Mouse (Mus musculus) embryonic fibroblast, embryonic 13.5 days (primary cell): ENCODE results near the gene P4ha1. TPM values are rescaled to one million over a fixed set of nuclear protein-coding genes. Genes with fewer than 3 reads are reported as not detected.
A peak's percentile ranks its signal among the peaks of the same experiment; 100 is the strongest.

ENCODE experiments used
- H3K27ac ChIP-seq: 2 replicates; pipeline ENCODE4 v1.5.1; 2012; ENCODE audit warnings: low read length, control low read depth, inconsistent platforms; ENCODE audit not compliant: insufficient read depth
- H3K4me1 ChIP-seq: 2 replicates; pipeline ENCODE4 v1.6.1; 2011; ENCODE audit warnings: low read length; ENCODE audit not compliant: control insufficient read depth, insufficient read depth
- H3K4me3 ChIP-seq: 2 replicates; pipeline ENCODE4 v1.5.1; 2011; ENCODE audit warnings: mild to moderate bottlenecking, control low read depth, low read length; ENCODE audit not compliant: insufficient read depth
- CTCF ChIP-seq: IDR thresholded peaks from 2 replicates; pipeline ENCODE4 v1.5.1; 2011; ENCODE audit warnings: mild to moderate bottlenecking, control low read depth, low read length, moderate library complexity, borderline replicate concordance; ENCODE audit not compliant: insufficient read depth
- POLR2A ChIP-seq: IDR thresholded peaks from 2 replicates; pipeline ENCODE4 v1.6.1; 2011; ENCODE audit warnings: low read depth, mild to moderate bottlenecking, control low read depth, low read length, moderate library complexity
- polyA plus RNA-seq: library from polyadenylated mRNA; stranded (reverse); fragments of >200 nt; gene quantifications from 2 replicates; pipeline ENCODE4 v1.2.4, GENCODE M21; 2011; ENCODE audit warnings: low read depth; ENCODE audit not compliant: missing spikeins, insufficient read length

The P4ha1 gene
- 209 and 226 TPM in 2 replicates for polyA plus RNA-seq

GRCm38 (mm10) chr10:59323100-59323487 lies at the start of gene P4ha1:
Gene P4ha1 (plus strand): TSS chr10:59323296.
- TF ChIP-seq POLR2A (peak; percentile 99), CTCF (peak; percentile 81)
- H3K4me1 ChIP-seq: no peaks in the 10 kb centered on the region; the same call in none of the 2 replicates
- peak within 1 kb of the TSS; percentile 91 for H3K27ac ChIP-seq
- peak within 1 kb of the TSS; percentile 98 for H3K4me3 ChIP-seq

GRCm38 (mm10) chr10:59275745-59276144 lies 47.4 kb upstream of the P4ha1 start:
- Histone ChIP-seq H3K27ac (no peak overlapping the region), H3K4me1 (no peaks in the 10 kb centered on the region), H3K4me3 (no peak overlapping the region)
- TF ChIP-seq CTCF: no peak
- no peak for TF ChIP-seq POLR2A

- Histone ChIP-seq H3K4me3 (no peak overlapping the region), H3K27ac (no peak overlapping the region), H3K4me1 (no peaks in the 10 kb centered on the region)
- TF ChIP-seq POLR2A (no peak), CTCF (no peak)
These were observed 46.0 kb upstream of the P4ha1 start for GRCm38 (mm10) chr10:59277116-59277515.

- Histone ChIP-seq H3K27ac (no peak overlapping the region), H3K4me1 (no peaks in the 10 kb centered on the region), H3K4me3 (no peak overlapping the region)
- TF ChIP-seq CTCF: no peak
- TF ChIP-seq POLR2A: no peak
These were observed 45.2 kb upstream of the P4ha1 start for GRCm38 (mm10) chr10:59277729-59278475.

GRCm38 (mm10) chr10:59283164-59283563 lies 39.9 kb upstream of the P4ha1 start:
- Histone ChIP-seq H3K27ac (no peak overlapping the region), H3K4me1 (no peaks in the 10 kb centered on the region), H3K4me3 (no peak overlapping the region)
- no peak for TF ChIP-seq POLR2A
- no peak for TF ChIP-seq CTCF

GRCm38 (mm10) chr10:59283749-59284148 lies 39.3 kb upstream of the P4ha1 start:
- H3K27ac ChIP-seq: no peak overlapping the region
- no peaks in the 10 kb centered on the region for H3K4me1 ChIP-seq
- no peak overlapping the region for H3K4me3 ChIP-seq
- TF ChIP-seq POLR2A (no peak), CTCF (no peak)

GRCm38 (mm10) chr10:59285530-59285929 lies 37.6 kb upstream of the P4ha1 start:
- Histone ChIP-seq H3K4me1 (no peaks in the 10 kb centered on the region), H3K4me3 (no peak overlapping the region), H3K27ac (peak overlapping the region; percentile 58)
- TF ChIP-seq POLR2A (no peak), CTCF (no peak)

GRCm38 (mm10) chr10:59287251-59287650 lies 35.8 kb upstream of the P4ha1 start:
- H3K4me1 ChIP-seq: no peaks in the 10 kb centered on the region
- no peak overlapping the region for H3K27ac ChIP-seq
- TF ChIP-seq POLR2A (no peak), CTCF (no peak)
- H3K4me3 ChIP-seq: no peak overlapping the region

GRCm38 (mm10) chr10:59287662-59288061 lies 35.4 kb upstream of the P4ha1 start:
- H3K27ac ChIP-seq: no peak overlapping the region
- TF ChIP-seq CTCF: no peak
- no peak for TF ChIP-seq POLR2A
- no peaks in the 10 kb centered on the region for H3K4me1 ChIP-seq
- no peak overlapping the region for H3K4me3 ChIP-seq

- TF ChIP-seq CTCF: peak; percentile 69; the same call in 1 of the 2 replicates
- no peak for TF ChIP-seq POLR2A
- H3K4me1 ChIP-seq: no peaks in the 10 kb centered on the region
- no peak overlapping the region for H3K4me3 ChIP-seq
- no peak overlapping the region for H3K27ac ChIP-seq
These were observed 34.0 kb upstream of the P4ha1 start for GRCm38 (mm10) chr10:59289062-59289461.

- Histone ChIP-seq H3K4me1 (no peaks in the 10 kb centered on the region), H3K4me3 (no peak overlapping the region), H3K27ac (no peak overlapping the region)
- no peak for TF ChIP-seq POLR2A
- no peak for TF ChIP-seq CTCF
These were observed 31.6 kb upstream of the P4ha1 start for GRCm38 (mm10) chr10:59291536-59291935.
